Mouse (Mus musculus) embryonic facial prominence, embryonic 11.5 days (tissue): ENCODE measurements around the gene Zp3. TPM values are rescaled to one million over a fixed set of nuclear protein-coding genes. Genes with fewer than 3 reads are reported as not detected.

Source experiments
- ATAC-seq: fragments of 200-750 bp; cut with Nextera tagmentation; replicated peaks from 2 replicates; pipeline ENCODE4 v1.8.0; 2017; ENCODE audit warnings: low read depth; ENCODE audit not compliant: insufficient number of reproducible peaks, low FRiP score, low TSS enrichment
- DNase-seq: peaks from one replicate; pipeline ENCODE4 v3.0.0-alpha.2; 2015; ENCODE audit warnings: low spot score
- H3K27ac ChIP-seq: fragments of 300-500 bp; sonication (generic); replicated peaks from 2 replicates; pipeline ENCODE4 v1.5.1; 2014; ENCODE audit warnings: mild to moderate bottlenecking, low read depth, low read length, control low read depth
- H3K27me3 ChIP-seq: fragments of 300-500 bp; sonication (generic); 2 replicates; pipeline ENCODE4 v1.6.1; 2014; ENCODE audit warnings: mild to moderate bottlenecking, low read length, moderate library complexity, mixed read lengths; ENCODE audit not compliant: control insufficient read depth, insufficient read depth
- H3K36me3 ChIP-seq: fragments of 300-500 bp; sonication (generic); replicated peaks from 2 replicates; pipeline ENCODE4 v1.6.1; 2014; ENCODE audit warnings: low read depth, mild to moderate bottlenecking, low read length, moderate library complexity, mixed read lengths; ENCODE audit not compliant: control insufficient read depth, insufficient read depth
- H3K4me1 ChIP-seq: fragments of 300-500 bp; sonication (generic); 2 replicates; pipeline ENCODE4 v1.6.1; 2014; ENCODE audit warnings: low read length, mixed read lengths; ENCODE audit not compliant: control insufficient read depth, insufficient read depth
- H3K4me2 ChIP-seq: fragments of 300-500 bp; sonication (generic); 2 replicates; pipeline ENCODE4 v1.6.1; 2014; ENCODE audit warnings: low read depth, mild to moderate bottlenecking, control low read depth, low read length, moderate library complexity
- H3K4me3 ChIP-seq: fragments of 300-500 bp; sonication (generic); 2 replicates; pipeline ENCODE4 v1.5.1; 2014; ENCODE audit warnings: low read depth, low read length, control low read depth
- H3K9ac ChIP-seq: fragments of 300-500 bp; sonication (generic); replicated peaks from 2 replicates; pipeline ENCODE4 v1.6.1; 2014; ENCODE audit warnings: mild to moderate bottlenecking, control low read depth, low read length
- H3K9me3 ChIP-seq: fragments of 300-500 bp; sonication (generic); replicated peaks from 2 replicates; pipeline ENCODE4 v1.6.1; 2016; ENCODE audit warnings: mild to moderate bottlenecking, low read length, inconsistent platforms, mixed read lengths; ENCODE audit not compliant: control insufficient read depth
- WGBS: fragments of 180-500 bp; shearing (Covaris S2); extraction: QIAGEN DNeasy Blood & Tissue Kit; methylation state at CpG from one replicate; pipeline ENCODE4 v1.1.7; 2014; 5-methylcytosine and 5-hydroxymethylcytosine counted together
- polyA plus RNA-seq: library from polyadenylated mRNA; unstranded; fragments of >200 nt; fragmentation: Nextera tagmentation; extraction: Ambion mirVana; gene quantifications from 2 replicates; pipeline ENCODE4 v1.2.1, GENCODE M21; 2014

Zp3 gene
- polyA plus RNA-seq, 1 experiment from 2014 or later = not detected

DNA sequence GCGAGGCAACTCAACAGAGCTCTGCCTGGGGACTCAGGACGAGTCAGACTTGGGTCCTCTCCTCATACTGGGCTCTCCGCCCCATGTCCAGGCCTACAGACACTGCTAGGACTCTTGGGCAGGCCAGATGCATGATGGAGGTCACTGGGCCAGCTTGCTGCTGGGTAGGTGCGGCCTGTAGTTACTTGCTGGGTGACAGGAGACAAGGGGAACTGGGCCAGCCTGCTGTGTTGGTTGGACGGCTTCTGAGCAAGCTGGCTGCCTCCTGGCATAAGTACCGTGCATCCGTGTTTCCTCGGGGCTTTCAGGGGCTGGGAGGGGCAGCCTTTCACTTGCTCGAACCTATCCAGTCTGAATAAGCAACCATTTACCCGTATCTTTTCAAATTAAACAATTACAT, 35.7 kb downstream of the Zp3 start:
- Histone ChIP-seq H3K9me3 (no peaks in the 10 kb centered on the region), H3K9ac (no peak overlapping the region), H3K27ac (no peak overlapping the region), H3K4me1 (0 out of 2 replicates have a peak, but pooled peaks cover 2% of the 10 kb centered on the region), H3K27me3 (no peaks in the 10 kb centered on the region), H3K4me3 (no peak overlapping the region), H3K36me3 (peaks cover 3% of the 10 kb centered on the region; the same call in 1 of the 2 replicates), H3K4me2 (no peak overlapping the region)
- WGBS = 81% methylated on average over 10 of the region's 10 CpGs
- ATAC-seq (no peak), DNase-seq (no peak)

DNA sequence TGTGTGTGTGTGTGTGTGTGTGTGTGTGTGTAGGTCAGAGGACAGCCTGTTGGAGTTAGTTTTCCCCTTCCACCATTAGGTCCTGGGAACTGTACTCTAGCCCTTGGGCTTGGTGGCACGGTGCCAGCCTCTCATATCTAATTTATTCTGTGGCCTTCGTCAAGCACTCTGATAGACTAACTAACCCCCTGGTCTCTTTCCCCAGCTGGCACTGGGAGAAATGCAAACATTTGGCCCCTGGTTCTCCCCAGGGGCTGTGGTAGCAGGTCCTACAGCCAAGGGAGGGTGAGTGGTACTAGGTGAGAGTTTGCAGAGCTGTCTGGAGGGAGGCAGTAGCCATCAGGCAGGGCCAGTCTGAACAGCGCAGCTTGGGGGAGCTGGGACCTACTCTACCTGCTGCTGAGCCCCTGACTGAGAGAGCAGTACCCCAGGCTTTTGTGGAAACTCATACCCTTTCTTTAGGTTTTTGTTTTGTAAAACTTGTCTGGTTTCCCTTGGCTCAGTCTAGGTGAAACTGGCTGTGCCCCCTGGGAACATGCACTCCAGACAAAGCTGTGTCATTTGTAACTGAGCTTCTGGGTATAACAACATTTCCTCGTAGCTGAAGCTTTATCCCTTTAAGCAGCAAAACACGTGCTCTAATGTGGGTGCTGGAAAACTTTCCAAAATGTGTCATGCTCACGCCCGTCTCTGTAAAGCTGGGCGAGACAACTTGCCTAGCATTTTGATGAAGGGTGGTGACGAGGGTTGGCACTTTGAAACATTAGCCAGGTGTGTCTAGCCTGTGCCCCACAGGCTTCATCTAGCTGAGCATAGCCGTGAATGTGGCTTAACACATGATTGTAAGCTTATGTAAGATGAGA, 36.3 kb downstream of the Zp3 start:
- H3K4me3 ChIP-seq = no peak overlapping the region
- DNase-seq (no peak), ATAC-seq (no peak)
- H3K27me3 ChIP-seq = no peaks in the 10 kb centered on the region
- 78% methylated on average over 10 of the region's 10 CpGs for WGBS
- H3K9ac ChIP-seq = no peak overlapping the region
- 0 out of 2 replicates have a peak, but pooled peaks cover 2% of the 10 kb centered on the region for H3K4me1 ChIP-seq
- no peaks in the 10 kb centered on the region for H3K9me3 ChIP-seq
- H3K27ac ChIP-seq = no peak overlapping the region
- 0 out of 2 replicates have a peak, but pooled peaks cover 3% of the 10 kb centered on the region for H3K36me3 ChIP-seq
- H3K4me2 ChIP-seq = no peak overlapping the region

DNA sequence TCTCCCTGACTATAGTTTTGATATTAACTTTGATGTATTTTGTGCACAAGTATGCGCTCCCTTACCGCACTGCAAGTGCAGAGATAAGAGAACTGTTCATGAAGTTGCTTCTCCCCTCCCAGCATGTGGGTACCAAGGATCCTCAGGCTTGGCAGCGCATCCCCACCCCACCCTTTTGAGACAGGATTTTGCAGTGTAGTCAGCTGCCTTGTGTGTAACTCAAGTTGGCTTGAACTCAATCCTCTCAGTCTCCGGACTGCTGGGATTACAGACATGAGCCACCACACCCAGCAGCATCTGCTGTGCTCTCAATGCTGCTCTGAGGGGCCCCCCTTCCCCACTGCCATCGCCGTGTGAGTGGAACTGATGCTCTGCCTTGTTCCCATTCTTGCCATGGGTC, 37.4 kb downstream of the Zp3 start:
- no peak overlapping the region for H3K4me3 ChIP-seq
- DNase-seq (no peak), ATAC-seq (no peak)
- H3K9me3 ChIP-seq = no peaks in the 10 kb centered on the region
- no peak overlapping the region for H3K27ac ChIP-seq
- no peak overlapping the region for H3K4me2 ChIP-seq
- 0 out of 2 replicates have a peak, but pooled peaks cover 2% of the 10 kb centered on the region for H3K4me1 ChIP-seq
- H3K36me3 ChIP-seq = no peaks in the 10 kb centered on the region
- WGBS = 90% methylated on average over 6 of the region's 6 CpGs
- no peak overlapping the region for H3K9ac ChIP-seq
- H3K27me3 ChIP-seq = no peaks in the 10 kb centered on the region

DNA sequence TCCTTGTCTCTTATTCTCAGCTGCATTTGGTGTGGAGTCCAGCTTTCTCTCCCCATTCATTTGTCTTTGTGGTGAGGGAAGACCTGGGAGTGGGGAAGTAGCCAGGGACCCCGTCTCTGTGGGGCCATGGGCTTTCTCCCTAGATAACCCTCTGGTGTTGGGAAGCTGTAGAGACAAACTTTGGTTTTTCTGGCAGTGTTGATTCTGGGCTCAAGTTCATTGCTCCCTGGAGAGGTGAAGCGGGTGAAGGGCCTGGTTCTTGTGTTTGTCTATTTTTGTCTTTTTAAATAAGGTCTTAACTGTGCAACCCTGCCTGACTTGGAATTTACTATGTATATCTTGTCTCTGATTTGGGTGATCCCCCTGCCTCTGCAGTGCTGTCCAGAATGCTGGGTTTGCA, 38.8 kb downstream of the Zp3 start:
- ATAC-seq (no peak), DNase-seq (no peak)
- H3K4me2 ChIP-seq = no peak overlapping the region
- no peak overlapping the region for H3K27ac ChIP-seq
- H3K27me3 ChIP-seq = no peaks in the 10 kb centered on the region
- H3K4me1 ChIP-seq = 0 out of 2 replicates have a peak, but pooled peaks cover 2% of the 10 kb centered on the region
- H3K4me3 ChIP-seq = no peak overlapping the region
- no peaks in the 10 kb centered on the region for H3K36me3 ChIP-seq
- WGBS = 92% methylated on average over 2 of the region's 2 CpGs
- no peaks in the 10 kb centered on the region for H3K9me3 ChIP-seq
- no peak overlapping the region for H3K9ac ChIP-seq

DNA sequence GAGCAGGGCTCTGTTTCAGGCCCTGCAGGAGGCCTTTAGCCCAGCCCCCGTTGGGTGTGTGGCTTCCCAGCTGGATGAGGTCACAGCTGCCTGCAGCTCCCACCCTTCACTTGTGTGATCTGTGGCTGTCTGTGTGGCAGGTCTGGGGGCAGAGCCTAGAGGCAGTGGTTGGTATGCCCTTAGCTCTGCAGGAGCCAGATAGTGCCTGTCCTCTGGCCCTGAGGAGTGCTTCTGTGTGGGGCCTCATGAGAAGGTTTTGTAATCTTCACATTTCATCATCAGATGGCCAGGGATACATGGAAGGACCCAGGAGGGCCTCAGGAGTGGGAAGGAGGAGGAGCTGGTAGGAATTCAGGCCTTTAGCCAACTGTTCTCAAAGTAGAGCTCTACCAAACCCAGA, 40.0 kb downstream of the Zp3 start:
- DNase-seq = no peak
- Histone ChIP-seq H3K9ac (no peak overlapping the region; the same call in 1 of the 2 replicates), H3K36me3 (no peaks in the 10 kb centered on the region), H3K27me3 (no peaks in the 10 kb centered on the region), H3K4me1 (0 out of 2 replicates have a peak, but pooled peaks cover 2% of the 10 kb centered on the region), H3K4me2 (no peak overlapping the region), H3K9me3 (no peaks in the 10 kb centered on the region), H3K27ac (no peak overlapping the region), H3K4me3 (no peak overlapping the region)
- 42% methylated on average over 1 of the region's 1 CpGs for WGBS
- ATAC-seq = no peak

DNA sequence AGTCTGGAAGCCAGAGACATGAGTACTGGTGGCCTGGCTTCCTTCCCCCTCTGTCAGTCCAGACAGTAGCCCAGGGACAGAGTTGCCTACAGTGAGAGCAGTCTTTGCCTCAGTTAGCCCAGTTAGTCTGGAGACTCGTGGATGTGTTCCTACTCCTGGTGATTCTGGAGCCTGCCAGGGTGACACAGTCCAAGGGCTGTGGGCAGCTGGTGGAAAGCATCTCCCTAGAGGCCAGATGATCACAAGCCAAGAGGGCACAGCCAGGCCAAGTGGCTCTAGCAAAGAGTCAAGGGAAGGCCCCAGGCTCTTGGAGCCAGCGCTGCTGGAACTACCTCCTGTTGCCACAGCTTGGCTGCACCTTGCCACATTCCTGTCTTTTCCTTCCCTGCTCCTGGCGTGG, 45.8 kb downstream of the Zp3 start:
- DNase-seq (no peak), ATAC-seq (no peak)
- Histone ChIP-seq H3K4me2 (no peak overlapping the region), H3K27ac (no peak overlapping the region), H3K9ac (no peak overlapping the region), H3K27me3 (no peaks in the 10 kb centered on the region), H3K9me3 (no peaks in the 10 kb centered on the region), H3K36me3 (peaks cover 4% of the 10 kb centered on the region), H3K4me1 (no peaks in the 10 kb centered on the region), H3K4me3 (no peak overlapping the region)
- WGBS = 80% methylated on average over 3 of the region's 3 CpGs

DNA sequence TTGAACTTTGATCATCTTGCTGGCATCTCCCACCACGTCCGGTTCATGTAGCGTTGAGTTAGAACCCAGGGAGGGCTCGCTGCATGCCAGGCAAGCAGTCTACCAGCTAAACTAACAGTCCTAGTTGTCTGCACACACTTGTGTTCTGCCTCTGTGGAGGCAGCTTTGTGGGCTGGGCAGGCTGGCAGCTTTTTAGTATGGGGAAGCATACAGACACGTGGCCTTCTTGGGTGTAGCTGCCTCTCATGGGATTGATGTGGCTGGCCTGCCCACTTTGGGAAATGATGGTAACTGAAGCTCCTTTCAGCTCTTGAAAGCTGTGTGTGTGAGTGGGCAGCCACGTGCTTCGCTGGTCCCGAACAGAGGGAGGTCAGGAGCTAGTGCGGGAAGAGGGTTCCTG, 47.0 kb downstream of the Zp3 start:
- DNase-seq = no peak
- no peak overlapping the region for H3K9ac ChIP-seq
- no peak overlapping the region for H3K27ac ChIP-seq
- no peaks in the 10 kb centered on the region for H3K27me3 ChIP-seq
- no peaks in the 10 kb centered on the region for H3K9me3 ChIP-seq
- 90% methylated on average over 9 of the region's 9 CpGs for WGBS
- no peak overlapping the region for H3K4me2 ChIP-seq
- ATAC-seq = no peak
- no peaks in the 10 kb centered on the region for H3K4me1 ChIP-seq
- peaks cover 4% of the 10 kb centered on the region for H3K36me3 ChIP-seq
- H3K4me3 ChIP-seq = no peak overlapping the region

DNA sequence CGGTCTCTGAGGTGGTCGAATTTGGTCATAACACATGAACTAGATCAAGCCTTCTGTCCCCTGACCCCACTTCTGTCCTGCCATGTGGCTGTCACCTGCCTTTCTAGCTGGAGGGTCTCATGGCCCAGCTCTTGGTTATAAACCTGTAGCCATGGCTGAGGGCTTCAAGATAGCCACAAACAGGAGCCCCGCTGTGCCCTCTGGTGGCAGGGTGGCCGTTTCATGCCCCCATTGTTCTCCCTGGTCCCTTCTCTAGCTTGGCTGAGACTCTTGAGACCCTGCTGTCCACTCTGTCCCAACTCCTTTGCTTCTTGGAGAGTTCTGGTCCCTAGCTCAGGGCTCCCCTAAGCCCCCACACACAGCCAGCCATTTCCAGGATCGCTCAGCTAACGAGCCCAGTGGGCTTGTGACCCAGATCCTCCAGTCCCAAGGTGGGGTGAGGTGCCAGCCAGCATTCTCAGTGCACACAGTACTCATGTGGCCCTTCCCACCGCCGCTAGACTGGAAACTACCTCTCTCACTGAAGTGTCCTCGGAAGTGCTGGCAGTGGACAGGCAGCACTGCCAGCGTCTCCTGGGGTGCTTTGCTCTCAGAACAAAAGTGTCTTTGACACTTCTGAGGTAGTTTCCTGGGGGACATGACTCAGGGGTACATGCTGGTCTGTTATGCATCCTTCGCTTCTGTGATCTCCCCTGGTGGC, 47.9 kb downstream of the Zp3 start:
- DNase-seq = no peak
- Histone ChIP-seq H3K4me2 (no peak overlapping the region), H3K4me3 (no peak overlapping the region), H3K27ac (no peak overlapping the region), H3K36me3 (peaks cover 4% of the 10 kb centered on the region), H3K4me1 (no peaks in the 10 kb centered on the region), H3K9ac (no peak overlapping the region), H3K9me3 (no peaks in the 10 kb centered on the region), H3K27me3 (no peaks in the 10 kb centered on the region)
- ATAC-seq = no peak
- WGBS = 78% methylated on average over 11 of the region's 11 CpGs
